Mouse (Mus musculus): ENCODE data around the gene Dennd5b. TPM values are rescaled to one million over a fixed set of nuclear protein-coding genes. Genes with fewer than 3 reads are reported as not detected.

Dennd5b gene
- polyA plus RNA-seq, 1 experiment from 2014 or later: 5.9 TPM

- Histone ChIP-seq H3K9ac (replicated peaks; ENCODE audit: low read length) (no peak overlapping the region), H3K4me1 (ENCODE audit: insufficient read depth, low read length) (0 out of 2 replicates have a peak, but pooled peaks cover 5% of the 10 kb centered on the region), H3K27ac (ENCODE audit: low read length) (no peak overlapping the region), H3K4me2 (replicated peaks; ENCODE audit: low read depth, low read length) (no peak overlapping the region), H3K36me3 (ENCODE audit: insufficient read depth, low read length) (no peaks in the 10 kb centered on the region), H3K4me3 (ENCODE audit: low read length) (no peak overlapping the region), H3K27me3 (ENCODE audit: insufficient read depth, low read length) (no peaks in the 10 kb centered on the region), H3K9me3 (ENCODE audit: low read length) (no peaks in the 10 kb centered on the region)
- 0 out of 2 replicates have a peak, but pooled peaks have one; percentile 9 for ATAC-seq (ENCODE audit: low FRiP score, low TSS enrichment)
- 45% methylated on average over 4 of the region's 4 CpGs for WGBS
These were observed 141.8 kb downstream of the Dennd5b start for GRCm38 (mm10) chr6:148959540-148960238.

GRCm38 (mm10) chr6:148958712-148959111 lies 142.8 kb downstream of the Dennd5b start:
- H3K27me3 ChIP-seq (ENCODE audit: insufficient read depth, low read length): no peaks in the 10 kb centered on the region
- no peaks in the 10 kb centered on the region for H3K36me3 ChIP-seq (ENCODE audit: insufficient read depth, low read length)
- no peak overlapping the region for H3K4me2 ChIP-seq (replicated peaks; ENCODE audit: low read depth, low read length)
- no peak overlapping the region for H3K9ac ChIP-seq (replicated peaks; ENCODE audit: low read length)
- H3K4me3 ChIP-seq (ENCODE audit: low read length): no peak overlapping the region
- ATAC-seq (ENCODE audit: low FRiP score, low TSS enrichment): no peak
- H3K27ac ChIP-seq (ENCODE audit: low read length): no peak overlapping the region
- no peaks in the 10 kb centered on the region for H3K9me3 ChIP-seq (ENCODE audit: low read length)
- 100% methylated on average over 1 of the region's 1 CpGs for WGBS
- H3K4me1 ChIP-seq (ENCODE audit: insufficient read depth, low read length): 0 out of 2 replicates have a peak, but pooled peaks cover 5% of the 10 kb centered on the region

- H3K27me3 ChIP-seq (ENCODE audit: insufficient read depth, low read length): no peaks in the 10 kb centered on the region
- no peaks in the 10 kb centered on the region for H3K36me3 ChIP-seq (ENCODE audit: insufficient read depth, low read length)
- H3K4me3 ChIP-seq (ENCODE audit: low read length): no peak overlapping the region
- no peak overlapping the region for H3K9ac ChIP-seq (replicated peaks; ENCODE audit: low read length)
- 87% methylated on average over 3 of the region's 3 CpGs for WGBS
- H3K9me3 ChIP-seq (ENCODE audit: low read length): no peaks in the 10 kb centered on the region
- no peak for ATAC-seq (ENCODE audit: low FRiP score, low TSS enrichment)
- no peak overlapping the region for H3K27ac ChIP-seq (ENCODE audit: low read length)
- H3K4me1 ChIP-seq (ENCODE audit: insufficient read depth, low read length): 0 out of 2 replicates have a peak, but pooled peaks cover 5% of the 10 kb centered on the region
- H3K4me2 ChIP-seq (replicated peaks; ENCODE audit: low read depth, low read length): no peak overlapping the region
These were observed 144.4 kb downstream of the Dennd5b start for GRCm38 (mm10) chr6:148957046-148957445.

- H3K9me3 ChIP-seq (ENCODE audit: low read length): no peaks in the 10 kb centered on the region
- H3K36me3 ChIP-seq (ENCODE audit: insufficient read depth, low read length): no peaks in the 10 kb centered on the region
- H3K4me1 ChIP-seq (ENCODE audit: insufficient read depth, low read length): 0 out of 2 replicates have a peak, but pooled peaks cover 5% of the 10 kb centered on the region
- no peak overlapping the region for H3K4me3 ChIP-seq (ENCODE audit: low read length)
- no peak overlapping the region for H3K27ac ChIP-seq (ENCODE audit: low read length)
- no peak for ATAC-seq (ENCODE audit: low FRiP score, low TSS enrichment)
- no peak overlapping the region for H3K4me2 ChIP-seq (replicated peaks; ENCODE audit: low read depth, low read length)
- H3K27me3 ChIP-seq (ENCODE audit: insufficient read depth, low read length): no peaks in the 10 kb centered on the region
- H3K9ac ChIP-seq (replicated peaks; ENCODE audit: low read length): no peak overlapping the region
These were observed 145.6 kb downstream of the Dennd5b start for GRCm38 (mm10) chr6:148955641-148956420.

GRCm38 (mm10) chr6:148946881-148947405 lies 154.5 kb downstream of the Dennd5b start:
- H3K36me3 ChIP-seq (ENCODE audit: insufficient read depth, low read length): no peaks in the 10 kb centered on the region
- no peaks in the 10 kb centered on the region for H3K27me3 ChIP-seq (ENCODE audit: insufficient read depth, low read length)
- peak overlapping the region; percentile 95 for H3K4me3 ChIP-seq (ENCODE audit: low read length)
- no peak for ATAC-seq (ENCODE audit: low FRiP score, low TSS enrichment)
- H3K9me3 ChIP-seq (ENCODE audit: low read length): no peaks in the 10 kb centered on the region
- peaks cover 19% of the 10 kb centered on the region for H3K4me1 ChIP-seq (ENCODE audit: insufficient read depth, low read length)
- H3K27ac ChIP-seq (ENCODE audit: low read length): peak overlapping the region; percentile 97
- 14% methylated on average over 11 of the region's 11 CpGs for WGBS
- peak overlapping the region; percentile 58 for H3K9ac ChIP-seq (replicated peaks; ENCODE audit: low read length)
- peak overlapping the region; percentile 84 for H3K4me2 ChIP-seq (replicated peaks; ENCODE audit: low read depth, low read length)

- H3K9ac ChIP-seq (replicated peaks; ENCODE audit: low read length): peak within 1 kb of the TSS; percentile 98
- H3K4me3 ChIP-seq (ENCODE audit: low read length): peak within 1 kb of the TSS; percentile 95
- H3K9me3 ChIP-seq (ENCODE audit: low read length): no peaks in the 10 kb centered on the region
- peak within 1 kb of the TSS; percentile 84 for H3K4me2 ChIP-seq (replicated peaks; ENCODE audit: low read depth, low read length)
- under 1% methylated on average over 45 of the region's 47 CpGs for WGBS
- no peaks in the 10 kb centered on the region for H3K36me3 ChIP-seq (ENCODE audit: insufficient read depth, low read length)
- no peaks in the 10 kb centered on the region for H3K27me3 ChIP-seq (ENCODE audit: insufficient read depth, low read length)
- peak; percentile 82 for ATAC-seq (ENCODE audit: low FRiP score, low TSS enrichment)
- H3K27ac ChIP-seq (ENCODE audit: low read length): peak within 1 kb of the TSS; percentile 97
- peaks cover 24% of the 10 kb centered on the region for H3K4me1 ChIP-seq (ENCODE audit: insufficient read depth, low read length)
These were observed 155.1 kb downstream of the Dennd5b start, which contains the start of gene Sinhcaf for GRCm38 (mm10) chr6:148946409-148946742. Sinhcaf (minus strand) TSS chr6:148946467.

- WGBS: 0% methylated on average over 73 of the region's 75 CpGs
- H3K27me3 ChIP-seq (ENCODE audit: insufficient read depth, low read length): no peaks in the 10 kb centered on the region
- H3K9ac ChIP-seq (replicated peaks; ENCODE audit: low read length): peak overlapping the region; percentile 98
- peak overlapping the region; percentile 95 for H3K4me3 ChIP-seq (ENCODE audit: low read length)
- no peaks in the 10 kb centered on the region for H3K36me3 ChIP-seq (ENCODE audit: insufficient read depth, low read length)
- H3K4me1 ChIP-seq (ENCODE audit: insufficient read depth, low read length): peaks cover 24% of the 10 kb centered on the region
- ATAC-seq (ENCODE audit: low FRiP score, low TSS enrichment): peak; percentile 28
- peak overlapping the region; percentile 84 for H3K4me2 ChIP-seq (replicated peaks; ENCODE audit: low read depth, low read length)
- H3K9me3 ChIP-seq (ENCODE audit: low read length): no peaks in the 10 kb centered on the region
- peak overlapping the region; percentile 97 for H3K27ac ChIP-seq (ENCODE audit: low read length)
These were observed 155.7 kb downstream of the Dennd5b start for GRCm38 (mm10) chr6:148945509-148946408.

GRCm38 (mm10) chr6:148944767-148945508 lies 156.5 kb downstream of the Dennd5b start:
- WGBS: under 1% methylated on average over 91 of the region's 92 CpGs
- H3K36me3 ChIP-seq (ENCODE audit: insufficient read depth, low read length): no peaks in the 10 kb centered on the region
- H3K4me3 ChIP-seq (ENCODE audit: low read length): peak overlapping the region; percentile 95
- peak overlapping the region; percentile 98 for H3K9ac ChIP-seq (replicated peaks; ENCODE audit: low read length)
- H3K4me2 ChIP-seq (replicated peaks; ENCODE audit: low read depth, low read length): peak overlapping the region; percentile 84
- ATAC-seq (ENCODE audit: low FRiP score, low TSS enrichment): peak; percentile 71
- no peaks in the 10 kb centered on the region for H3K27me3 ChIP-seq (ENCODE audit: insufficient read depth, low read length)
- H3K27ac ChIP-seq (ENCODE audit: low read length): peak overlapping the region; percentile 97
- peaks cover 24% of the 10 kb centered on the region for H3K4me1 ChIP-seq (ENCODE audit: insufficient read depth, low read length)
- no peaks in the 10 kb centered on the region for H3K9me3 ChIP-seq (ENCODE audit: low read length)

Measured in kidney, embryonic 16.5 days (tissue).